Mouse (Mus musculus) kidney, adult 10 weeks (tissue): ENCODE data around the gene Olfr1438-ps1. TPM values are rescaled to one million over a fixed set of nuclear protein-coding genes. Genes with fewer than 3 reads are reported as not detected.

Experiments used
- polyA plus RNA-seq: library from polyadenylated mRNA; stranded (reverse); fragments of 350-450 nt; fragmentation: Illumina TruSeq; extraction: RNeasy Lipid Tissue Mini Kit (QIAGEN cat#74804); gene quantifications from one replicate; pipeline ENCODE4 v1.2.3, GENCODE M21; 2014; ENCODE audit warnings: low read depth, low replicate concordance

Gene Olfr1438-ps1
- polyA plus RNA-seq = not detected

DNA sequence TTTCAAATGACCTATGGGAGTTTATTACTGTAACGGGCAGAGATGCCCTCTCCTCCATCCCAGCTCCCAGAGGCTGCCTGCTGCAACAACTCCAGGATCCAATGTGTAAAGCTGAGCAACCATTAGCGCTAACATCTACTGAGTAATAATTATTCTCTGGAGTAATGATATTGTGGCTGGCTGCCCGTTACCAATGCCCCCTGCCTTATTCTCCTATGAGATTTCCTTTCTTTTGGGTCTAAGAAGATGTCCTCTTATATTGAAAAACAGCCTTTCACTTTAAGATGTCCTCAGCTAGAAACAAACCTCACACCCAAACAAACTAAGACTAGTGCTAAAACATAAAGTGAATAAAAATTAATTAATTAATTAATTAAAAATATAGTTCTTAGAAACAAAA lies at the start of gene Olfr1438-ps1:
Olfr1438-ps1 (minus strand) TSS at position 101 of the 400 bp plus-strand sequence.

DNA sequence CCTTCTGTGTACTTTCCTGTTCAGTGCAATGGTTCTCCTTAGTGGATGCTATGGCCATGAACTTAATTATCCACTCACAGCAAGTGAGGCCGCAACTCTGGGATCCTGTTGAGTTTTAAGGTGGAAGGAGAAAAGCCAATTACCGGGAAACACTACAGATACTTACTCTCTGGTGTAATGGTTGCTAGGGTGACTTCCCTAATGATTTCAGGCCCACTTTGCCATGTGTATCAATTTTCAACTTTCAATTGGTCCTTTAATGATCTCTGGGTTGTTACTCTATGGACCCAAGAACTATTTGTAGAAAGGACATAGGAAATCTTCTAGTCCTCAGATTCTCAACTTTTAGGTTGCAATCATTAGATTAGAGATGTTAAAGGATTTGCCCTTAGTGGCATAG lies 10.7 kb downstream of the Olfr1438-ps1 start, which contains the start of gene Olfr1437:
Olfr1437 (minus strand) TSS at position 101 of the 400 bp plus-strand sequence.

GRCm38 (mm10) chr19:12299030-12299429 lies 36.7 kb downstream of the Olfr1438-ps1 start, which contains the start of gene Olfr1436:
Olfr1436 (minus strand) TSS chr19:12299130.

DNA sequence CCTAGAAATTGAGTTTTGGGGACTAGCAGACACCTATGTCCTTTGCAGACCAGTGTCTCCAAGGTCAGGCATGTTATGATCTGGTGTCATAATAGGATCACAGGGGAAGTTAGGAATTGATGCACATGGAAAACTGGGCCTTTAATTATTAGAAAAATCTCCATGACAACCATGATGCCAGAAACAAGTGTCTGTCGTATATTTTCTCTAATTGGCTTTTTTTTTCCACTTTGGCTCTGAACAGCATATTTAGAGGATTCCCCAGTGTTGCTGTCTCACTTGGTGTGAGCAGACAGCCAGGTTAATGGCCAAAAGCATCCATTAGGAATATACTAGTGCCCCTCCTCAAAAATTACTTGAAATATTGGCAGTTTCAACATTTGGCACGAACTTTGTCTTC lies 56.2 kb downstream of the Olfr1438-ps1 start, which contains the start of gene Olfr1434:
Olfr1434 (plus strand) TSS at position 301 of the 400 bp plus-strand sequence.

Other genes starting within 250 kb of the Olfr1438-ps1 start
- gene Olfr1426, start 243.9 kb downstream of the Olfr1438-ps1 start, polyA plus RNA-seq = not detected
- not detected for gene Olfr1427, start 232.6 kb downstream of the Olfr1438-ps1 start, polyA plus RNA-seq
- gene Olfr1428, start 220.0 kb downstream of the Olfr1438-ps1 start, polyA plus RNA-seq = not detected
- gene Olfr76, start 212.7 kb downstream of the Olfr1438-ps1 start, polyA plus RNA-seq = not detected
- gene Olfr1555-ps1, start 165.8 kb downstream of the Olfr1438-ps1 start, polyA plus RNA-seq = not detected
- not detected for gene Olfr1431, start 135.3 kb downstream of the Olfr1438-ps1 start, polyA plus RNA-seq
- not detected for gene Olfr1432, start 103.3 kb downstream of the Olfr1438-ps1 start, polyA plus RNA-seq
- not detected for gene Olfr262, start 94.3 kb downstream of the Olfr1438-ps1 start, polyA plus RNA-seq
- not detected for gene Olfr235, start 74.9 kb downstream of the Olfr1438-ps1 start, polyA plus RNA-seq
- not detected for gene Olfr1434, start 56.1 kb downstream of the Olfr1438-ps1 start, polyA plus RNA-seq
- not detected for gene Olfr1436, start 36.8 kb downstream of the Olfr1438-ps1 start, polyA plus RNA-seq
- not detected for gene Olfr1437, start 10.8 kb downstream of the Olfr1438-ps1 start, polyA plus RNA-seq
- gene Olfr1440, start 51.4 kb upstream of the Olfr1438-ps1 start, polyA plus RNA-seq = not detected
- not detected for gene Olfr1441, start 81.5 kb upstream of the Olfr1438-ps1 start, polyA plus RNA-seq
- gene Pfpl, start 92.0 kb upstream of the Olfr1438-ps1 start, polyA plus RNA-seq = not detected
- 12.6 TPM for gene Mpeg1, start 124.9 kb upstream of the Olfr1438-ps1 start, polyA plus RNA-seq
- 15.2 TPM for gene Dtx4, start 165.5 kb upstream of the Olfr1438-ps1 start, polyA plus RNA-seq
- gene Fam111a, start 209.8 kb upstream of the Olfr1438-ps1 start, polyA plus RNA-seq = 7.9 TPM